Mouse (Mus musculus): ENCODE measurements around the gene Acads. TPM values are rescaled to one million over a fixed set of nuclear protein-coding genes. Genes with fewer than 3 reads are reported as not detected.

Gene Acads
- polyA plus RNA-seq, 1 experiment: 30.6 TPM

DNA sequence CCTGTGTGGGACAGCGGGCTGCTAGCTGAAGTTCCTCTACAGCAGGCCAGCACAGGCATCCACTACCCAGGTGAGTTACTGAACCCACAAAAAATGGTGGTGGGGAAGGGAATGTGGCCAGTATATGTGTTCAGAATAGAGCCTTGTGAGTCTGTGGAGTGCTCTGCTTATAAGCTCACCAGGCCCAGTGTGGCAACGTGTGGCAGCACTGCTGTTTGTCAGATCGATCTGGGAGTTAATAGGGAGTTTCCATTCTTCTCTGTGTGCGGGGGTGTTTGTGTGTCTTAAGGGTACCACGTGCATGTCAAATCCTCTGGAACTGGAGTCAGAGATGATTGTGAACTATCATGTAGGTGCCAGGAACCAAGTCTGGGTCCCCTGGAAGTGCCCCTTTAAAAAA, 19.6 kb downstream of the Acads start:
- no peak for DNase-seq (ENCODE audit: low read depth in 1 of 2, low spot score in 2 of 2)
- H3K4me1 ChIP-seq (ENCODE audit: control insufficient read depth, insufficient read depth, insufficient read length): no peaks in the 10 kb centered on the region
- peaks cover 34% of the 10 kb centered on the region for H3K36me3 ChIP-seq (ENCODE audit: control insufficient read depth, insufficient read depth, low read length)
- no peaks in the 10 kb centered on the region for H3K27me3 ChIP-seq (ENCODE audit: control insufficient read depth, insufficient read depth, low read length)
- WGBS: 91% methylated on average over 5 of the region's 5 CpGs
- H3K4me3 ChIP-seq (ENCODE audit: extremely low read depth, insufficient read depth, insufficient read length): no peak overlapping the region
- H3K27ac ChIP-seq (ENCODE audit: insufficient read depth, low read length): no peak overlapping the region
- no peak for TF ChIP-seq POLR2A (IDR thresholded peaks at IDR 0.05; ENCODE audit: low read depth, low read length)

DNA sequence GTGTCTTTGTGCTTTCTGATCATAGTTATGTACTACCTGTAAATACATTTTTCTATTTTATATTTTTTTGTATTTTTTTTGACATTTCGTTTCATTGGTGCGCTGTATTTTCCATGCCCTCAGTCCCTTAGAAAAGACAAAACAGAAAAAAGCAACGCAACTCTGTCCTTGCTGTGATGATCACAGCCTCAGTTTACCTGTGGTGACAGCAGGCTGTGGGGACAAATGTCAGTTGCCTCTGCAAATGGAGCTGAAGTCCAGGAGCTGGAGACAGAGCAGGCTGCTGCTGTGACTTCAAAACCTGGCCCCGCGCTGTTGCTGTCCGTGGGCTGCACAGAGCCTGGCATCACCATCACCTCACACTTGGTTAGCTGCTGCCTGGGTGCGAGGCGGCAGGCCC, 21.0 kb downstream of the Acads start, which contains the start of gene Gm10401:
Gene Gm10401 (minus strand): TSS at position 101 of the 400 bp plus-strand sequence.
- peaks cover 34% of the 10 kb centered on the region for H3K36me3 ChIP-seq (ENCODE audit: control insufficient read depth, insufficient read depth, low read length)
- no peak within 1 kb of the TSS for H3K4me3 ChIP-seq (ENCODE audit: extremely low read depth, insufficient read depth, insufficient read length)
- H3K27ac ChIP-seq (ENCODE audit: insufficient read depth, low read length): no peak within 1 kb of the TSS
- TF ChIP-seq CTCF (IDR thresholded peaks at IDR 0.05; ENCODE audit: extremely low read depth, insufficient read depth, insufficient read length, insufficient replicate concordance) (no peak), POLR2A (IDR thresholded peaks at IDR 0.05; ENCODE audit: low read depth, low read length) (no peak)
- no peaks in the 10 kb centered on the region for H3K4me1 ChIP-seq (ENCODE audit: control insufficient read depth, insufficient read depth, insufficient read length)
- H3K27me3 ChIP-seq (ENCODE audit: control insufficient read depth, insufficient read depth, low read length): no peaks in the 10 kb centered on the region
- no peak for DNase-seq (ENCODE audit: low read depth in 1 of 2, low spot score in 2 of 2)
- WGBS: 99% methylated on average over 8 of the region's 8 CpGs

DNA sequence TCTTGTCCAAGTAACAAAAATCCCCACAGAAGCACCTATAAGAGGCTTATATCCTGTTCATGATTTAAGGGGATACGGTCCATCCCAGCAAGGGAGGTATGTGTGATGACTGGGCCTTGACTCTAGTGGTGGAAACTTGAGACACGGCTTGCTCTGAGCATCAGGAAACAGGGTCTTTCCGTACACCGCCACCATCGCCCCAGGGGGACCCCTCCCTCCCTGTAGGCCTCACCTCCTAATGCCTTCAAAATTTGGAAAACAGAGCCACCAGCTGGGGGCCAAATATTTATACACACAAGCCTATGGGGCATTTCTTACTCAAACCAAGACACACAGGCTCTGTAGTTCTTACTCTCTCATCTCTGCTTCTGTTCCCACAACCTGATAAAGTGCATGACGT, 27.4 kb downstream of the Acads start:
- WGBS: 84% methylated on average over 6 of the region's 6 CpGs
- Histone ChIP-seq H3K36me3 (ENCODE audit: control insufficient read depth, insufficient read depth, low read length) (peaks cover 47% of the 10 kb centered on the region), H3K27me3 (ENCODE audit: control insufficient read depth, insufficient read depth, low read length) (no peaks in the 10 kb centered on the region), H3K27ac (ENCODE audit: insufficient read depth, low read length) (no peak overlapping the region), H3K4me1 (ENCODE audit: control insufficient read depth, insufficient read depth, insufficient read length) (no peaks in the 10 kb centered on the region; the same call in 1 of the 2 replicates), H3K4me3 (ENCODE audit: extremely low read depth, insufficient read depth, insufficient read length) (no peak overlapping the region)
- no peak for TF ChIP-seq POLR2A (IDR thresholded peaks at IDR 0.05; ENCODE audit: low read depth, low read length)
- DNase-seq (ENCODE audit: low read depth in 1 of 2, low spot score in 2 of 2): no peak

DNA sequence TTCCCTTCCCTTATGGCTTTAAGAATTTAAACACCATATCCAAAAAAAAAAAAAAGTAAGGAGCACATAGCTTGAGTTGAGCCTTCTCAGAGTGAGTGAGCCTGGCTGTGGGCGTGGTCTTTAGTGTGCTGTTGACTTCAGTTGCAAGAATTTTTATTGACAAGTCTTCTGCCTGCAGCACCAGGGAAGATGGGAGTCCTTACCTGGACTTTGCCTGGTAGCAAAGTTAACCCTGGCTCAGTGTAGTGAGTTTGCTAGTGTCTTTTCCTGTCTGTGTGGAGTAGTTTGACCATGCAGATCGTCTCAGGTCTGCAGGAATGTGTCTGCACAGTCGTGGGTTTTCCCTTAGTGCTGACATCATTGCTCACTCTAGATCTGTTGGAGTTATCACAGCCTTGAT, 28.1 kb downstream of the Acads start:
- WGBS: 70% methylated on average over 3 of the region's 3 CpGs
- Histone ChIP-seq H3K27ac (ENCODE audit: insufficient read depth, low read length) (no peak overlapping the region), H3K36me3 (ENCODE audit: control insufficient read depth, insufficient read depth, low read length) (peaks cover 43% of the 10 kb centered on the region), H3K4me1 (ENCODE audit: control insufficient read depth, insufficient read depth, insufficient read length) (no peaks in the 10 kb centered on the region; the same call in 1 of the 2 replicates), H3K4me3 (ENCODE audit: extremely low read depth, insufficient read depth, insufficient read length) (no peak overlapping the region), H3K27me3 (ENCODE audit: control insufficient read depth, insufficient read depth, low read length) (no peaks in the 10 kb centered on the region)
- DNase-seq (ENCODE audit: low read depth in 1 of 2, low spot score in 2 of 2): no peak
- no peak for TF ChIP-seq POLR2A (IDR thresholded peaks at IDR 0.05; ENCODE audit: low read depth, low read length)
- no peak for TF ChIP-seq CTCF (IDR thresholded peaks at IDR 0.05; ENCODE audit: extremely low read depth, insufficient read depth, insufficient read length, insufficient replicate concordance)

DNA sequence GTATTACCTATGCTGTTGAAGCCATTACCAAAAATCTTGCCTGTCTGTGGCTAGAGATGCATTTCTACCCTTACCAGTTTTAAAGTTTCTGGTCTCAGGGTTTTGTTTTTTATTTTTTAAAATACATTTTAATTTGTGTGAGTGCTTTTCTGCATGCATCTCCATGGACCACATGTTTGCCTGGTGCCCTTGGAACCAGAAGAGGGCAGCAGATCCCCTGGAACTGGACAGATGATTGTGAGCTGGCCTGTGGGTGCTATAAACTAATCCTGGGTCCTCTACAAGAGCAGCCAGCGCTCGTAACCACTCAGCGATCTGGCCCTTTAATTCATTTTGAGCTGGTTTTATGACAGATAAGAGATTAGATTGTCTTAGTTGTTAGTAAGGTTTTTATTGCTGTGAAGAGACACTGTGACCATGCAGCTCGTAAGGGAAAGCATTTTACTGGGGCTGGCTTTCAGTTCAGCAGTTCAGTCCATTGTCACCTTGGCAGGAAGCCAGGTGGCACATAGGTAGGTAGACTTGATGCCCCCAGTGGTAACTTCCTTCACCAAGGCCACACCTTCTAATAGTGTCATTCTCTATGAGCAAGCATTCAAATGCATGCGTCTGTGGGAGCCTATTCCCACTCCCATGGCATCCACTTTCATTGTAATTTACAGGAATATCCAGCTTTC, 29.4 kb downstream of the Acads start:
- WGBS: 99% methylated on average over 5 of the region's 5 CpGs
- TF ChIP-seq CTCF (IDR thresholded peaks at IDR 0.05; ENCODE audit: extremely low read depth, insufficient read depth, insufficient read length, insufficient replicate concordance): no peak
- no peak for TF ChIP-seq POLR2A (IDR thresholded peaks at IDR 0.05; ENCODE audit: low read depth, low read length)
- no peaks in the 10 kb centered on the region for H3K27me3 ChIP-seq (ENCODE audit: control insufficient read depth, insufficient read depth, low read length)
- H3K27ac ChIP-seq (ENCODE audit: insufficient read depth, low read length): no peak overlapping the region
- H3K4me1 ChIP-seq (ENCODE audit: control insufficient read depth, insufficient read depth, insufficient read length): no peaks in the 10 kb centered on the region; the same call in 1 of the 2 replicates
- H3K4me3 ChIP-seq (ENCODE audit: extremely low read depth, insufficient read depth, insufficient read length): no peak overlapping the region
- DNase-seq (ENCODE audit: low read depth in 1 of 2, low spot score in 2 of 2): no peak
- H3K36me3 ChIP-seq (ENCODE audit: control insufficient read depth, insufficient read depth, low read length): peaks cover 39% of the 10 kb centered on the region

DNA sequence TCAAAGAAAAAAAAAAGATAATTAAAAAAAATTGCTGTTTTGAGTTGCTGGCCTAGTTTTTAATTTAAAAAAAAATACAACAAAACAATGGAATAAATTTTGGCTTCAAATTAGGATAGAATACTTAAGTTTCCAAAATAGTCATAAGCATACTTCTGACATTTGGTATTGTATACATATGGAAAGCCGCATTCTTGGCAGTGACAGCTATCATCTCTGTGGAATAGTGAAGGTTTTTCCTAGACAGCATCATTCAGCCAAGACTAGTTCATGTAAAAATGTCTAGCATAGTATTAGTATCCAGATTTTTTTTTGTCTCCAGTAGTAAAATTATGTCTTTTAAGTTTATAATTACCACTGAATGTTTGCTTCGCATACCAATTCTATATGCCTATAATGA, 33.5 kb downstream of the Acads start:
- Histone ChIP-seq H3K27ac (ENCODE audit: insufficient read depth, low read length) (no peak overlapping the region), H3K4me3 (ENCODE audit: extremely low read depth, insufficient read depth, insufficient read length) (no peak overlapping the region), H3K36me3 (ENCODE audit: control insufficient read depth, insufficient read depth, low read length) (peaks cover 48% of the 10 kb centered on the region), H3K4me1 (ENCODE audit: control insufficient read depth, insufficient read depth, insufficient read length) (no peaks in the 10 kb centered on the region), H3K27me3 (ENCODE audit: control insufficient read depth, insufficient read depth, low read length) (no peaks in the 10 kb centered on the region)
- DNase-seq (ENCODE audit: low read depth in 1 of 2, low spot score in 2 of 2): no peak
- WGBS: 99% methylated on average over 2 of the region's 2 CpGs
- TF ChIP-seq CTCF (IDR thresholded peaks at IDR 0.05; ENCODE audit: extremely low read depth, insufficient read depth, insufficient read length, insufficient replicate concordance): no peak

DNA sequence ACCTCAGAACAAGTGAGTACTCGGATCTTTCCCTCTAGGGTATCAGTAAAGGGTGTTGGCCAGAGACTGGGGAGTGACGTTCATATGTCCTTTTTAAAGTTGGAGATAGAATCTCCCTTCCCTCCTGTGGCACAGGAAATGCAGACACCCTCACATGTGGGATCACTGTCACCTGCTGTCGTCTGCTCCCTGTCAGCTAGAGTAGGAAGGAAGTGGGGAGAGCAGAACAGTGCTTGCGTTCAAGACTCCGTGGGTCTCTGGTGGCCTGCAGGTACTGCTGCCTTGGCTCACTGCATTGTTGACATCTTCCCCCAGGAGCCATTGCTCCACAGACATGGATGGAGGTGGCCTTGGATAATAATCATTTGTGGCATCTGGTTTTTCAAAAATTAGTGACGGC, 35.7 kb downstream of the Acads start:
- Histone ChIP-seq H3K27ac (ENCODE audit: insufficient read depth, low read length) (no peak overlapping the region), H3K4me1 (ENCODE audit: control insufficient read depth, insufficient read depth, insufficient read length) (no peaks in the 10 kb centered on the region), H3K36me3 (ENCODE audit: control insufficient read depth, insufficient read depth, low read length) (peaks cover 32% of the 10 kb centered on the region), H3K27me3 (ENCODE audit: control insufficient read depth, insufficient read depth, low read length) (no peaks in the 10 kb centered on the region), H3K4me3 (ENCODE audit: extremely low read depth, insufficient read depth, insufficient read length) (no peak overlapping the region)
- WGBS: 55% methylated on average over 6 of the region's 6 CpGs
- TF ChIP-seq POLR2A (IDR thresholded peaks at IDR 0.05; ENCODE audit: low read depth, low read length): no peak
- TF ChIP-seq CTCF (IDR thresholded peaks at IDR 0.05; ENCODE audit: extremely low read depth, insufficient read depth, insufficient read length, insufficient replicate concordance): no peak
- no peak for DNase-seq (ENCODE audit: low read depth in 1 of 2, low spot score in 2 of 2)
